Mouse (Mus musculus) cortical plate, adult 2 months (tissue): ENCODE measurements around the gene Olfr548-ps1. TPM values are rescaled to one million over a fixed set of nuclear protein-coding genes. Genes with fewer than 3 reads are reported as not detected.

Source experiments
- H3K27ac ChIP-seq: fragments of 200-500 bp; 2 replicates; pipeline ENCODE4 v1.5.1; 2012; ENCODE audit warnings: low read length, control low read depth, inconsistent platforms; ENCODE audit not compliant: insufficient read depth
- H3K4me1 ChIP-seq: fragments of 200-500 bp; 2 replicates; pipeline ENCODE4 v1.6.1; 2011; ENCODE audit warnings: low read length; ENCODE audit not compliant: control insufficient read depth, insufficient read depth
- H3K4me3 ChIP-seq: fragments of 200-500 bp; 2 replicates; pipeline ENCODE4 v1.5.1; 2011; ENCODE audit warnings: mild to moderate bottlenecking, low read length, control low read depth; ENCODE audit not compliant: insufficient read depth
- CTCF ChIP-seq: fragments of 200-500 bp; IDR thresholded peaks from 2 replicates; pipeline ENCODE4 v1.5.1; 2011; ENCODE audit warnings: mild to moderate bottlenecking, control low read depth, low read length; ENCODE audit not compliant: insufficient read depth; ENCODE audit errors: extremely low read depth
- POLR2A ChIP-seq: fragments of 200-500 bp; IDR thresholded peaks from 2 replicates; pipeline ENCODE4 v1.6.1; 2011; ENCODE audit warnings: mild to moderate bottlenecking, low read length, control low read depth; ENCODE audit not compliant: insufficient read depth; ENCODE audit errors: extremely low read depth
- polyA plus RNA-seq: library from polyadenylated mRNA; depleted of rRNA; stranded (reverse); fragments of >200 nt; gene quantifications from 2 replicates; pipeline ENCODE4 v1.2.3, GENCODE M21; 2012; rRNA removed

The Olfr548-ps1 gene
- polyA plus RNA-seq, 1 experiment = not detected

DNA sequence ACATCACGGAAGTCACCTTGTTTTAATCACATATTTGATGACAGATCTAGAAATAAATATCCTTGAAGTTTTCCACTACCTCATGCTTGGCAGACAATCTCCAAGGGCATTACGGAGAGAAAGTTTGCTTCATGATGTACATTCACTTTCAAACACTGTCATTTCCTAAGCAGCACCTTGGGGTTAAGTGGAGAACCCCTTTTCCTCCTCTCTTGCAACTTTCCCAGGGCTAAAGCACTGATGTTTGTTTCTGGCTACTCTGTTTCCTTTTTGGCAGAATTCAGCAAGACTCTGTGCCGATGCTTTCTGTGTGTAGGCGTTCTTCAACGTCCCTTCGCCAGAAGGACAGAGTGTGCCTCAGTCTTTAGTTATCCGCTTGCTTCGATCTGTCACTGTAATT lies 30.4 kb downstream of the Olfr548-ps1 start, which contains the start of gene Olfr550:
Gene Olfr550 (plus strand): TSS at position 301 of the 400 bp plus-strand sequence.
- TF ChIP-seq POLR2A (no peak), CTCF (no peak)
- no peaks in the 10 kb centered on the region for H3K4me1 ChIP-seq
- H3K27ac ChIP-seq = no peak within 1 kb of the TSS
- no peak within 1 kb of the TSS for H3K4me3 ChIP-seq

DNA sequence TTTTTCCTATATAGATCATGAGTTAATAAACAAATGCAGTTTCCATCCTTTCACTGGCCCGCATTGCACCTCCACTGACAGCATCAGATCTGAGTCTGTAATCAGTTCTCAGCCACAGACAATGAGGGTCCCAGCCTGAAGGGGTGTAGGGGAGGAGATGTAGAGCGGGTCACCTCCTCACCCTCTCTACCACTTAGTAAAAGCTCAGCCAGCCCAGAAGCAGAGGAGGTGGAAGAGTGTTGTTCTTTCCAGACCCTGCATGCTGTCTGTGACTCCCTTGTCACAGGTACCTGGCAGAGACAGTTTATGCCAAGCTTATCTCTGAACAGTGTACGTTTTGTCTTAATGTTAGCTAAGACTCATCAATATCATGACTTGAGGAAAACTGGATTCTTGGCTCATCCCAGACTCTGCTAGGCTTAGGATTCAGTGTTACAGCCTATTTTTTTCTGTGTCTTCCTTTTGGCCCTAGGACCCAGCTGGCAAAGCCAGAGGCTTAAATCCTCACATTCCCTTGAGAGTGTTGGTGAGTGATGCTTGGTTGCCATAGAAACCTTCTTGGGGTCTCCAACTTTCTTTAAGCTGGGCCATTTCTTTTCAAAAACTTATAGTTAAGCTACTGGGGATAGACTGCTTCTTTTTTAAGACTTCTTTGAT lies 32.6 kb downstream of the Olfr548-ps1 start:
- TF ChIP-seq POLR2A (no peak), CTCF (no peak)
- Histone ChIP-seq H3K27ac (no peak overlapping the region), H3K4me1 (no peaks in the 10 kb centered on the region), H3K4me3 (no peak overlapping the region)

DNA sequence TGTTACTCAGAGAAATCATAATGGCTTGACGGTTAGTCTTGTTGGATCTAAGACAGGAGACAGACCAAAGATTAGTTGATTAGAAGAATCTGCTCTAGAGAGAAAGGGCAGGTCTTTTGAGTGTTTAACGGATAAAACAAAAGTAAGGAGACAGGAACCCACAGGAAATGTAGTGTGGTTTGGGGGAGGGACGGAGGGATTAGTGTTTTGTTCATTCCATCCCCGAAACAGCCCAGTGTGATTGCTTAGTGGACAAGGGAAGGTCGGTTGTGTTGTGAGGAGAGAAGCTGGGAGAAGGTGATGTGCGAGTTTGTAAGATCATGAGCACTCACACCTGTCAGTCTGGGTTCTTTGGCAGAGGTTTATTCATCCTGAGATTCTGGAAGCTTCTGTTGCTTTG lies 35.3 kb downstream of the Olfr548-ps1 start:
- Histone ChIP-seq H3K4me1 (no peaks in the 10 kb centered on the region), H3K4me3 (no peak overlapping the region), H3K27ac (no peak overlapping the region)
- no peak for TF ChIP-seq CTCF
- no peak for TF ChIP-seq POLR2A

DNA sequence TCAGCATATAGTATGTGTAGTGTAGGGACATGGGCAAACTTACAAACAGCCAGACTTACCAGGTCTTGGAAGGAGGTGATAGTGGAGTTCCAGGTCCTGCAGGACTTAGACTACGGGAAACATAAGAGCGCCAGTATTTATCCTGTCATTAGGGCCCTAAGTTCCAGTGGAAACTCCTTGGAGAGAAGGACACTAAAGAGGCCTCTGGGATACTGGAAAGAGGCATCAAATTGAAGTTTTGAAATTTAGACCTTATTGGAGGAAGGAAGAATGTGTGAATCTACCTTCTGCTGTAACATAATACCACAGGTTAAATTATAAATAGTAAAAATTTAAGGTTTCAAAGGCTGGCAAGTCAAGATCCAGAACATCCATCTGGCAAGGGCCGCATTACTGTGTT lies 51.1 kb downstream of the Olfr548-ps1 start, which contains the start of gene Olfr551:
Gene Olfr551 (minus strand): TSS at position 101 of the 400 bp plus-strand sequence.
- no peak for TF ChIP-seq CTCF
- TF ChIP-seq POLR2A = no peak
- Histone ChIP-seq H3K4me1 (no peaks in the 10 kb centered on the region), H3K4me3 (no peak within 1 kb of the TSS), H3K27ac (no peak within 1 kb of the TSS)

Other genes starting within 250 kb of the Olfr548-ps1 start
- 11.0 and 12.5 TPM in 2 replicates for gene Rrm1, start 99.2 kb upstream of the Olfr548-ps1 start, polyA plus RNA-seq
- gene Olfr543, start 59.2 kb upstream of the Olfr548-ps1 start, polyA plus RNA-seq = not detected in 2 replicates
- gene Olfr544, start 52.6 kb upstream of the Olfr548-ps1 start, polyA plus RNA-seq = not detected in 2 replicates
- gene Olfr545, start 41.3 kb upstream of the Olfr548-ps1 start, polyA plus RNA-seq = not detected in 2 replicates
- gene Olfr547, start 6.1 kb upstream of the Olfr548-ps1 start, polyA plus RNA-seq = not detected in 2 replicates
- gene Olfr549, start 9.0 kb downstream of the Olfr548-ps1 start, polyA plus RNA-seq = not detected in 2 replicates
- 2.1 and 2.3 TPM in 2 replicates for gene Trim21, start 24.6 kb downstream of the Olfr548-ps1 start, polyA plus RNA-seq
- gene Olfr550, start 30.5 kb downstream of the Olfr548-ps1 start, polyA plus RNA-seq = 0.09 and 0.10 TPM in 2 replicates
- not detected in 2 replicates for gene Olfr551, start 51.0 kb downstream of the Olfr548-ps1 start, polyA plus RNA-seq
- not detected in 2 replicates for gene Olfr552, start 56.9 kb downstream of the Olfr548-ps1 start, polyA plus RNA-seq
- not detected in 2 replicates for gene Olfr553, start 77.3 kb downstream of the Olfr548-ps1 start, polyA plus RNA-seq
- gene Olfr554, start 97.5 kb downstream of the Olfr548-ps1 start, polyA plus RNA-seq = not detected in 2 replicates
- gene Olfr555, start 117.9 kb downstream of the Olfr548-ps1 start, polyA plus RNA-seq = not detected in 2 replicates
- not detected in 2 replicates for gene Olfr556, start 124.0 kb downstream of the Olfr548-ps1 start, polyA plus RNA-seq
- gene Trim68, start 146.4 kb downstream of the Olfr548-ps1 start, polyA plus RNA-seq = 15.8 and 16.8 TPM in 2 replicates
- gene Olfr557, start 155.0 kb downstream of the Olfr548-ps1 start, polyA plus RNA-seq = 0.09 and 0.10 TPM in 2 replicates
- gene Olfr558, start 161.3 kb downstream of the Olfr548-ps1 start, polyA plus RNA-seq = 0.40 and 0.47 TPM in 2 replicates
- gene Olfr33, start 178.2 kb downstream of the Olfr548-ps1 start, polyA plus RNA-seq = not detected in 2 replicates
- gene Olfr559, start 186.6 kb downstream of the Olfr548-ps1 start, polyA plus RNA-seq = not detected in 2 replicates
- gene Olfr560, start 218.5 kb downstream of the Olfr548-ps1 start, polyA plus RNA-seq = 0.23 and 0.36 TPM in 2 replicates
- 4.7 TPM in 2 replicates for gene Olfr78, start 218.6 kb downstream of the Olfr548-ps1 start, polyA plus RNA-seq
- 0.08 TPM in 1 of 2 replicates, not detected in the other for gene Olfr561, start 230.3 kb downstream of the Olfr548-ps1 start, polyA plus RNA-seq